Mouse (Mus musculus) heart, embryonic 11.5 days (tissue): Measurements from ENCODE around the gene Pnpla5. TPM values are rescaled to one million over a fixed set of nuclear protein-coding genes. Genes with fewer than 3 reads are reported as not detected.

Experiments used
- ATAC-seq: fragments of 200-750 bp; cut with Nextera tagmentation; replicated peaks from 2 replicates; pipeline ENCODE4 v1.8.0; 2017; ENCODE audit warnings: moderate library complexity; ENCODE audit not compliant: insufficient number of reproducible peaks, low FRiP score, low TSS enrichment
- H3K27ac ChIP-seq: fragments of 300-500 bp; sonication (generic); 2 replicates; pipeline ENCODE4 v1.5.1; 2014; ENCODE audit warnings: mild to moderate bottlenecking, low read depth, low read length
- H3K27me3 ChIP-seq: fragments of 300-500 bp; sonication (generic); 2 replicates; pipeline ENCODE4 v1.6.1; 2014; ENCODE audit warnings: mild to moderate bottlenecking, low read length, mixed read lengths; ENCODE audit not compliant: control insufficient read depth, insufficient read depth
- H3K36me3 ChIP-seq: fragments of 300-500 bp; sonication (generic); 2 replicates; pipeline ENCODE4 v1.6.1; 2014; ENCODE audit warnings: mild to moderate bottlenecking, low read length, moderate library complexity, mixed read lengths; ENCODE audit not compliant: control insufficient read depth, insufficient read depth
- H3K4me1 ChIP-seq: fragments of 300-500 bp; sonication (generic); 2 replicates; pipeline ENCODE4 v1.6.1; 2014; ENCODE audit warnings: low read length; ENCODE audit not compliant: control insufficient read depth, insufficient read depth
- H3K4me2 ChIP-seq: fragments of 300-500 bp; sonication (generic); 2 replicates; pipeline ENCODE4 v1.6.1; 2014; ENCODE audit warnings: mild to moderate bottlenecking, moderate library complexity
- H3K4me3 ChIP-seq: fragments of 300-500 bp; sonication (generic); 2 replicates; pipeline ENCODE4 v1.5.1; 2014; ENCODE audit warnings: low read depth, low read length
- H3K9ac ChIP-seq: fragments of 300-500 bp; sonication (generic); 2 replicates; pipeline ENCODE4 v1.6.1; 2014; ENCODE audit warnings: mild to moderate bottlenecking, low read depth, low read length, moderate library complexity
- H3K9me3 ChIP-seq: fragments of 300-500 bp; sonication (generic); replicated peaks from 2 replicates; pipeline ENCODE4 v1.6.1; 2016; ENCODE audit warnings: low read length; ENCODE audit not compliant: control insufficient read depth
- WGBS: fragments of 180-500 bp; shearing (Covaris S2); extraction: QIAGEN DNeasy Blood & Tissue Kit; methylation state at CpG from one replicate; pipeline ENCODE4 v1.1.7; 2014; ENCODE audit not compliant: insufficient replicate concordance; 5-methylcytosine and 5-hydroxymethylcytosine counted together
- polyA plus RNA-seq: library from polyadenylated mRNA; unstranded; fragments of >200 nt; fragmentation: Nextera tagmentation; extraction: Ambion mirVana; gene quantifications from 2 replicates; pipeline ENCODE4 v1.2.1, GENCODE M21; 2014

Gene Pnpla5
- polyA plus RNA-seq, 1 experiment from 2014 or later = not detected

DNA sequence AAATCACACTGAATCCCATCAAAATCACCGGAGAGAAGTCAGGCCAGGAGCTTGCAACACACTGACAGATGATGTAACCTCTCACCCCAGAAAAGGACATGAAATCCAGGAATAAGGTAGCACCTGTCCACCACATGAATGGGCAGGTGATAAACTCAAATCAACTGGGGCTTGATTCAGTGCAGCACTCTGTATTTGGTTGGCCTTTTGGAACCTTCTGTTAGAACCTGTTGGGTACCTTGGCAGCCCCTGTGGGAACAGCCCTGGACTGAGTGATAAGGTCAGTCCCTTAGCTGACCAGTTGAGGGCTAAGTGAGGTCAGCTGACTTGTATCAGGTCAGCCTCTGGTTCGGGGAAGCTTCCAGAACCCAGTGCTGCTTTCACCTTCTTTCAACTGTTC, 33.2 kb upstream of the Pnpla5 start:
- Histone ChIP-seq H3K27ac (no peak overlapping the region), H3K36me3 (no peaks in the 10 kb centered on the region), H3K9me3 (no peaks in the 10 kb centered on the region), H3K27me3 (no peaks in the 10 kb centered on the region), H3K4me1 (no peaks in the 10 kb centered on the region), H3K4me2 (no peak overlapping the region), H3K9ac (no peak overlapping the region), H3K4me3 (no peak overlapping the region)
- 75% methylated on average over 2 of the region's 2 CpGs for WGBS
- no peak for ATAC-seq

DNA sequence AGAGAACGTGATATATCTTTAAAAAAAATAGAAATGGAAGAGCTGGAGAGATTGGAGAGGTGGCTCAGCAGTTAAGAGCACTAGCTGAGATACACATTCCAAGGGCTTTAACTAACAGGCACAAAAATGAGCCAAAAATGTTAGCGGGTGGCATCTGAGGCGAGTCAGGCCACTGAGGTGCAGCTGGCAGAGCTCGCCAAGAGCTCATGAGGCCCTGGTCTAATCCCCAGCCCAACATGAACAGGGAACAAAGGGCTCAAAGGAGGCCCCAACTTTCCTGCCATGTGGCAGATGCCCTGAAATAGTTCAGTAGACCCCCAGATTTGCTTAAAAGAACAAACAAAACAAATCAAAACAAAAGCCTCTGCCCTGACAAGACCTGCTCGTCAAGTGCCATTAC, 18.0 kb upstream of the Pnpla5 start:
- Histone ChIP-seq H3K4me1 (no peaks in the 10 kb centered on the region), H3K9ac (no peak overlapping the region), H3K4me2 (no peak overlapping the region), H3K4me3 (no peak overlapping the region), H3K36me3 (no peaks in the 10 kb centered on the region), H3K27ac (no peak overlapping the region), H3K9me3 (no peaks in the 10 kb centered on the region), H3K27me3 (no peaks in the 10 kb centered on the region)
- WGBS = 72% methylated on average over 5 of the region's 5 CpGs
- ATAC-seq = no peak

DNA sequence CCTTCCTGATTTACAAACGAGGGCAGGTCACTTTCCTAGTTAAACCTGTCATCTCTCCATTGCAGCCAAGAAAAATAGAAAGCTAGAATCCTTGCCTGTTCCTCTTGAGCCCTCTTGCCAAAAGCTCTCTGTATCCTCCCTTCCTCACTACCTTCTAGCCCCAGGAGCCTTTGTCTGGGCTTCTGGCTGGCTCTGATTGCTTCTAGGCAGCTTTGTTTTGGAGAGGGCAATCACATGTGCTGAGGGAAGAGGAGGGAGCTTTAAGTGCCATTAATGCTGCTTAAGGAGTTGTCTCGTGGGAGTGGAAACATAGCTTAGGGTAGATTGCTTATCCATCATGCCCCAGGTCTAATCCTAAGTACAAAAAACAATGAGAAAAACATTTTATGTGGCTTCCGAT, 17.1 kb upstream of the Pnpla5 start:
- no peaks in the 10 kb centered on the region for H3K36me3 ChIP-seq
- no peaks in the 10 kb centered on the region for H3K4me1 ChIP-seq
- H3K9ac ChIP-seq = no peak overlapping the region
- H3K27ac ChIP-seq = no peak overlapping the region
- no peak overlapping the region for H3K4me2 ChIP-seq
- H3K27me3 ChIP-seq = no peaks in the 10 kb centered on the region
- H3K4me3 ChIP-seq = no peak overlapping the region
- no peak for ATAC-seq
- WGBS = 55% methylated on average over 3 of the region's 3 CpGs
- peaks cover 2% of the 10 kb centered on the region; the same call in 1 of the 2 replicates for H3K9me3 ChIP-seq

DNA sequence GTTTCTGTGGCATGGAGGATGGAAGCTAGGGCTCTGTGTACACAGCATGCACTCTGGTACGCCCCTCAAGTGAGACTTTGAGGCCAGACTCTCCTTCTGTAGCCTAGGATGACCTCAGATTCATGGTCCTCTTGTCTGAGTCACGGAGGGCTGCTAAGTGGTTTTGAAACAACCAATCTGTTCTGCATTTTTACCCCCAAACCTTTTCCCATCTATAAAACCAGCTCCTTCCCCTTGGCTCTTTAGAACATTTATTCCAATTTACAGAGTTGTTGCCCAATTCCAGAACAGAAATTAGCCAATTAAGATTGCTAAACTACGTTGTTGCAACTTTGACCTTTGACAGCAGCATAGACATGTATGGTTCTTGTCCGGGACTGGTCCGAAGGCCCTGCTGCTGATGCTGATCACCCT, 16.6 kb upstream of the Pnpla5 start:
- 81% methylated on average over 5 of the region's 5 CpGs for WGBS
- no peaks in the 10 kb centered on the region for H3K4me1 ChIP-seq
- no peaks in the 10 kb centered on the region for H3K36me3 ChIP-seq
- H3K27me3 ChIP-seq = no peaks in the 10 kb centered on the region
- H3K4me3 ChIP-seq = no peak overlapping the region
- peaks cover 2% of the 10 kb centered on the region; the same call in 1 of the 2 replicates for H3K9me3 ChIP-seq
- no peak overlapping the region for H3K9ac ChIP-seq
- ATAC-seq = no peak
- H3K4me2 ChIP-seq = no peak overlapping the region
- no peak overlapping the region for H3K27ac ChIP-seq

DNA sequence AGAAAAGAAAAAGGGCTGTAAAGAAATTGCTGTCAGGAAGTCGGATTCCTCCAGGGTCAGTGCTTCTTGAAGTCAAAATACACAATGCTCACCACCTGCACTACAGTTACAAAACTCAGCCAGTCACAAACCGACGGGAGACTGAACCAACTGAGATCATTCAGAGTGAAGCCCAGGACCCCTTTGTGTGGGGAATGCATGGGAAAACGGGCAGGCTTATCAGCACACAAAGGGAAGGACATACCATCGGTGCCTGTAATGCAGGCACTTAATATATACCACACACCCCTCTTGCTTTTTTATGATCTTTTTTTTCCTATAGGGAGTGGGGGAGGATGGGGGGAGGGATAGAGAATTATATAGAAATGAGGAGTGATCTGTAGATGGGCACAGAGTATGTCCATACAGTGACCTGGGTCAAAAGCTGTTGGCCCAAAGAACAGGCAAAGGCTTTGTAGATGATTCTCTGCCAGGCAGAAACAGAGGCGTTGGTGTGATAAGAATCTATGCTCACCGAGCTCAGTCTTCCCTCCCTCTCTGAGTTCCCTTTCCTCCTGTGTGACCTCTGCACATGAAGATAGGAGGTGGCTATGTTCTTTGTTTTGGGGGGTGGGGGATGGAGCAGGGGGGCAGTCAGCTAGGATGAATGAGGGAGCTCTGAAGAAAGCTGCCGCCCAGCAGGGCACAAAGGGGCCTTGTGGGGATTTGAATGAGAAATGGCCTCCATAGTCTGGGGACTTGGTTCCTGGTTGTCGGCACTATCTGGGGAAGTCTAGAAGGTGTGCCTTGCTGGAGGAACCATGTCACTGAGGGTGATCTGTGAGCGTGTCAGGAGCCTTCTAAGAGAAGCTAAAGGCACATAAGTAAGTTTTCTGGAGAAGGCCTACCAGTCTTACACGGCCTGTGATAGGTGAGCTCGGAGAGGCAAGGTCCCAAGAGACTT, 13.8 kb upstream of the Pnpla5 start:
- Histone ChIP-seq H3K27ac (no peak overlapping the region), H3K36me3 (no peaks in the 10 kb centered on the region), H3K9me3 (peaks cover 2% of the 10 kb centered on the region; the same call in 1 of the 2 replicates), H3K4me3 (no peak overlapping the region), H3K4me2 (no peak overlapping the region), H3K27me3 (no peaks in the 10 kb centered on the region), H3K4me1 (no peaks in the 10 kb centered on the region), H3K9ac (no peak overlapping the region)
- WGBS = 37% methylated on average over 12 of the region's 12 CpGs
- ATAC-seq = no peak

DNA sequence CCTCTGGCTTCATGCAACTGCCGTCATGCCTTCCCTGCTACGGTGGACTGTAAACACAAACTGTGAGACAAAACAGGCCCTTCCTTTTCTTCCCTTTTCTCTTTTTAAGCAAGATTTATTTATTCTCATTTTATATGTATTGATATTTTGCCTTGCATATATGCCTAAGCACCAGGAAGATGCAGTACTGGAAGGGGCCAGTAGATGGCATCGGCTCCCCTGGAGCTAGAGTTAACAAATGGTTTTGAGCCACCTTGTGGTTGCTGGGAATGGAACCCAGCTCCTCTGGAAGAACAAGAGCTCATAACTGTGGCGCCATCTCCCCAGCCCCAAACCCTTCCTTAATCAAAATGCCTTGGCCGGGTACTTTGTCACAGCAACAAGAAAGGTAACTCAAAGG, 12.5 kb upstream of the Pnpla5 start:
- no peak for ATAC-seq
- no peak overlapping the region for H3K4me2 ChIP-seq
- 82% methylated on average over 5 of the region's 5 CpGs for WGBS
- peaks cover 2% of the 10 kb centered on the region; the same call in 1 of the 2 replicates for H3K9me3 ChIP-seq
- no peaks in the 10 kb centered on the region for H3K4me1 ChIP-seq
- no peaks in the 10 kb centered on the region for H3K36me3 ChIP-seq
- H3K27ac ChIP-seq = no peak overlapping the region
- no peak overlapping the region for H3K4me3 ChIP-seq
- no peak overlapping the region for H3K9ac ChIP-seq
- H3K27me3 ChIP-seq = no peaks in the 10 kb centered on the region

DNA sequence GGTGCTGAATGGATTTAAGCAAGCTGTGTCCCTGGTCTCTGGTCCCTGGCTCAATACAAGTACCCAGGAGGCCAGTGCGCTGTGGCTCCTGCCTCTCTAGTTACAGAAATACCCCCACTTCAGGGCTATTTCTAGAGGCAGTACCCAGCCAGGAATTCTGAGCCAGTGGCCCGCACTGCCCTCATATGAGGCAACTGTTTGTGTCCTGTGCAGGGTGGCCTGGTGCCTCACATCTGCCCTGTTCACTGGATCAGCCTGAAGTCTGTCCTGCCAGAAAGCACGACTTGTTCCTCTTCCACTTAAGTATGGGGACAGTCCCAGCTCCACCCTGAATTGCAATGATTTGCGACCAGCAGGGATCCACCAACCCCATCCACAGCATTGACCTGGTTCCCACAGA, 10.5 kb upstream of the Pnpla5 start:
- Histone ChIP-seq H3K27ac (no peak overlapping the region), H3K4me2 (no peak overlapping the region), H3K9me3 (peaks cover 2% of the 10 kb centered on the region; the same call in 1 of the 2 replicates), H3K9ac (no peak overlapping the region), H3K27me3 (no peaks in the 10 kb centered on the region), H3K36me3 (no peaks in the 10 kb centered on the region), H3K4me3 (no peak overlapping the region), H3K4me1 (no peaks in the 10 kb centered on the region)
- 48% methylated on average over 4 of the region's 4 CpGs for WGBS
- no peak for ATAC-seq

DNA sequence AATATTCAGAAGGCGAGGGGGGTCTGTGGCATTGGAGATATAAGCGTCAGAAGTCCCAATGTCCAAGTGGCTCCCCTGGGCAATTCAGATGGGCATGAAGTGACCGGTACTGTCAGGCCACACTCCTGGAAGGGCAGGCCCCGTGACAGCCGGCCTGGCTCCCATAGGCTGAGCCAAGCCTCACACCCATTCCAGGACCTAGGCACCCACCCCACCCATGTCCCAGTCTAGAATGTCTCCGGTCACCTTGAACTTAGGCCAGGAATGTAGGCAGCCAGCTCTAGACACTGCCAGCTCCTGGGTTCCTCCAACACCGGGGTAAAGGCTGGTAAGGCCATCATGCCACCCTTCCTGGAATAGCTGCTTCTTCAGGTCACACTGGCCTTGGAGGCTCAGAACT, 9.0 kb upstream of the Pnpla5 start:
- Histone ChIP-seq H3K4me2 (no peak overlapping the region), H3K4me1 (no peaks in the 10 kb centered on the region), H3K36me3 (no peaks in the 10 kb centered on the region), H3K27me3 (0 out of 2 replicates have a peak, but pooled peaks cover 2% of the 10 kb centered on the region), H3K9me3 (peaks cover 2% of the 10 kb centered on the region; the same call in 1 of the 2 replicates), H3K27ac (no peak overlapping the region), H3K4me3 (no peak overlapping the region), H3K9ac (no peak overlapping the region)
- no peak for ATAC-seq
- WGBS = 84% methylated on average over 7 of the region's 7 CpGs
